Mouse (Mus musculus) small intestine, adult 2 months (tissue): ENCODE data around the gene Larp4b.

ENCODE experiments used
- CTCF ChIP-seq: fragments of 200-500 bp; IDR thresholded peaks from 2 replicates; pipeline ENCODE4 v1.5.1; 2012; ENCODE audit warnings: low read depth, mild to moderate bottlenecking, control low read depth, inconsistent platforms, low read length, moderate library complexity, mixed read lengths; ENCODE audit not compliant: insufficient replicate concordance, insufficient read length; ENCODE audit errors: extremely low read depth
- POLR2A ChIP-seq: fragments of 200-500 bp; IDR thresholded peaks from 2 replicates; pipeline ENCODE4 v1.6.1; 2012; ENCODE audit warnings: low read depth, mild to moderate bottlenecking, control low read depth, inconsistent platforms, low read length, moderate library complexity

DNA sequence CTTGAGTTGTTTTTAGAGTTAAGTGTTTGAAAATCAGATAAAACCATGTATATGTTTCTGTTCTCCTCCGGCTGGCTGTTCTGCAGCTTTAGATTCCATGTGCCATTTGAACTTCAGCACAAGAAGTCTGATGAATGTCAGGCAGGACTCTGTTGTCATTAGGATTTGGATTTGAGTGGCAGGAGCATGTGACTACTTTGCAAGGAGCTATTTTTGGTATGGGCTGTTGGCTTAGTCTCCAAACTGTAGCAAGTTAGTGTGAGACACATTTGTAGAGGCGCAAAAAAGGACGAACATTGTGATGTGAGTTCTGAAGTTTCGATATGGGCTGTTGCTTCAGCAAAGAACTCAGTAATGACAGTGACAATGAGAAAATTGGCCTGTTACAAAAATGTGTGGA, 34.0 kb downstream of the Larp4b start:
- TF ChIP-seq POLR2A = no peak
- TF ChIP-seq CTCF = no peak
